Mouse (Mus musculus) embryo, embryonic 10 days (tissue): Measurements from ENCODE around the gene Ripor2.

ENCODE experiments used
- DNase-seq: peaks from one replicate; pipeline ENCODE4 v3.0.0-alpha.2; 2015; ENCODE audit warnings: low spot score

Gene Ripor2

GRCm38 (mm10) chr13:24712581-24713130 is 130.7 kb downstream of the Ripor2 start:
- DNase-seq: no peak

- DNase-seq: peak; percentile 94
These were observed 131.5 kb downstream of the Ripor2 start for GRCm38 (mm10) chr13:24713434-24714000.

GRCm38 (mm10) chr13:24714360-24714885 is 132.4 kb downstream of the Ripor2 start:
- DNase-seq: no peak

- no peak for DNase-seq
These were observed 133.6 kb downstream of the Ripor2 start for GRCm38 (mm10) chr13:24715601-24716000.

GRCm38 (mm10) chr13:24716441-24716840 is 134.5 kb downstream of the Ripor2 start:
- no peak for DNase-seq

DNA sequence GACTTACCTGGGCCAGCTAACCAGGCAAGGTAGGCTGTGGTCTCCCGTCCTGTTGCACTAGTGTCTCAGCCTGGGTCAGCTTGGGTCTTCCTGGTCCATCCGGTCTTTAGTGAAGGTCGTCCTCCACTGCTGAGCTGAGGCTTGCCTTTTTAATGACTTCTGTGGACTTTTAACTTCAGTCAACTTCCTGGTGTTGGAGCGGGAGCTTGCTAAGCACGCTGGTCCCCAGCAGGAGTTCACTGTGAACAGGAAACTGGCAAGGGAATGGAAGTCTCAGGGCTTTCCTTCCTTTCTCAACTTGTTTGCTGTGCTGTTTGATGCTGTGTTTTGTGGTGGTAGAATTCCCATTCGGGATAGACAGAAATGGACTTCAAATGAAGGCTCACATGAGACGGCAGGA is 135.7 kb downstream of the Ripor2 start:
- no peak for DNase-seq

DNA sequence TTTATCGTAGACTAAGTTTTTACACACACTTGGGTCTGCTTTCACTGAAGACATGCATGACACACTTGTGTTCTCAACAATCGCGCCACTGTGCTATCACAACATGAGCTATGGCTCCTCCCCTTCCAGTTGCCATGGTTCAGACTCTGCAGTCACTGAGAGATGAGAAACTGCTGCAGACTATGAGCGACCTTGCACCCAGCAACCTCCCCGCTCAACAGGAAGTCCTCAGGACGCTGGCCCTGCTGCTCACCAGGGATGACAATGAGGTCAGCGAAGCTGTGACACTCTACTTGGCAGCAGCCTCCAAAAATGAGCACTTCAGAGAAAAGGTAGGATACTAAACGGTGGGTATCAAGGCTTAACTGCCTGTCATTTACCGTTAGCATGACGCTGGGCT is 139.5 kb downstream of the Ripor2 start:
- DNase-seq: no peak

- no peak for DNase-seq
These were observed 141.9 kb downstream of the Ripor2 start for GRCm38 (mm10) chr13:24723699-24724394.

- no peak for DNase-seq
These were observed 142.4 kb downstream of the Ripor2 start for GRCm38 (mm10) chr13:24724395-24724759.

DNA sequence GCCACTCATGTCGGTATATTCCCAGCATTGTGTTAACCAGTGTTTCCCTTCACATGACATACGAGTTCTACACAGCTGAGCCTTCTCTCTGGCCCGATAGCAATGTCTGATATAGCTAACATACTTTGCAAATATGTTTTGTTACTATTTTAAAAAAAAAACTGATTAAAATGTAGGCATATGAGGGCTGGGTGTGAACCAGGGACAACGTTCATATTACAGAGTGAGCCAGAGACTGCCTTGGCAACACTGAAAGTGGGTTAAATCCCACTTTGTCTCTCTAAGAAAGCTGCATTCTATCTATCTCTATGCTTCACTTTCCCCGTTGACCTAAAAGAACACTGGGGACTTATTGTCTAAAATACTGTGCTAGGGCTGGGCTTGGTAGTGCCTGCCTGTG is 147.1 kb downstream of the Ripor2 start:
- DNase-seq: no peak

DNA sequence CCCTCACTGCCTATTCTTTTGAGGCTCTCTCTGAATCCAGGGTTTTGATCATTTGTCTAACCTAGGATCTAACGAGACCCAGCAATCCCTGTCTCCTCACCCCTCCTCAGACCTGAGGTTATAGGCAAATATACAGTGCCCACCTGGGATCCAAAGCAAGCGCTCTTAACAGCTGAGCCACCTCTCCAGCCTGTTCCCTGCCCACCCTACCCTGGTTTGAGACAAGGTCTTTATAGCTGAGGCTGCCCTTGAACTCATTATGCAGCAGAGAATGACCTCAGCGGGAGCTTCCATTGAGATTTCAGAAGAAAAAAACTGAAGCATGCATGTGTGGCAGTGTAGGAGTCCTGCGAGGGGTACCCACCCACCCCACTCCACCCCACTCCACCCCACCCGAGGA is 152.5 kb downstream of the Ripor2 start:
- no peak for DNase-seq

DNA sequence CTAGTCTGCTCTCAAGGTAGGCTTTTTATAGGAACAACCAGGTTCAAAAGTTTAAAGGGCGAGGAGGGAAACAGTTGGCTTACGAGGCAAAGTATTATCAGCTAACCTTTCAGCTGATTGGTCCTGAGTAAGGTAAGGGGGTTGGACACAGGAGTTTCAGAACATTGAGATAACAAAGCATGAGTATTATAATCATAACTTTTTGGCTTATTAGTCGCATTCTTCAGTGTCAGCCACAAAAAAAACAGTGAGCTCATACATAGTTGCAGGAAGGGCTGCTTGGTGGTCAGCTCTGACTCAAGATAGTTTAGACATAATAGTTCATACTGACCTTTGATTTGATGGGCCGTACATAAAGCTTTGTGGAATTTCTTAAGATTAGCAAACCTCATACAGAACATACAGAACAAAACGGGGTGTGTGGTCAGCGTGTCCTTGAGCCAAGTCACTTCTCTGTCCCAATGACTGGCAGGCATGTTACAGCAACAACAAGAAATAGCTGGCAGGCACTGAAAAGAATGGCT is 153.7 kb downstream of the Ripor2 start:
- DNase-seq: no peak

- no peak for DNase-seq
These were observed 159.0 kb downstream of the Ripor2 start, which contains the start of gene Armh2 for GRCm38 (mm10) chr13:24741028-24741427. TSS of gene Armh2 (plus strand) at chr13:24741232.

GRCm38 (mm10) chr13:24747823-24748222 is 165.8 kb downstream of the Ripor2 start:
- no peak for DNase-seq

- no peak for DNase-seq
These were observed 168.8 kb downstream of the Ripor2 start for GRCm38 (mm10) chr13:24750807-24751206.

DNA sequence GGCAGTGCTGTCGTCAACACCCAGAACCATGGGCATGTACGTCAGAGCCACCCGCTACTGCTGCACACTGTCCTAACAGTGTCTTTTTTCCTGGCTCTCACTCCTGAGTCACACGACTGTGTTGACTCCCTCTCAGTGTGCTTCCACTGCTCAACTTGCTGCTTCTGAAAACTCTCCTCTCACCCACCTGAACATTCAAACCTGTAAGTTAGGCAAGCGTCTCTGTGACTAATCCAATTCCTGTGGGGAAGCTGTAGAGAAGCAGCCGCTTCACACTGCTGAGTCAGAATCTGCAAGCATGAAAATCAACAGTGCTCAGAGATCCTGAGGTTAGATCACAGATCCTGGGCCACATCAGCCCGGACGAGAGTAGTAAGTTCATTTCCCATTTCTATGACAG is 169.4 kb downstream of the Ripor2 start:
- DNase-seq: no peak

DNA sequence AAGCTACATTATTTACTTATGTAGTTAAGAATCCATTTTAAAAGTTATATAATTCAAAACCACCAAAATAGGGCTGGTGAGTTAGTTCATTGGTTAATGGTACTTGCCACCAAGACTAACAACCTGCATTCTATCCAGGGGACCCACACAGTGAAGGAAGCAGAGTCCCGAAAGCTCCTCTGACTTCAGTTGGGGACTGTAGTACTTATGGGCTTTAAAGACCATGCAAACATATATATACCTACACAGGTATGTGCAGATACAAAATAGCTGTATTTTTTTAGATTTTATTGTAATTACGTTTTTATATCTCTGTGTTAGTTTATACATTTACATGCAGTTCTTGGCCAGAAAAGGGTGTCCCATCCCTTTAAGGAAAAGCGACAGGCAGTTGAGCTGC is 174.8 kb downstream of the Ripor2 start:
- DNase-seq: no peak

GRCm38 (mm10) chr13:24757820-24758564 is 176.0 kb downstream of the Ripor2 start:
- DNase-seq: no peak

- no peak for DNase-seq
These were observed 177.5 kb downstream of the Ripor2 start for GRCm38 (mm10) chr13:24759451-24759850.

DNA sequence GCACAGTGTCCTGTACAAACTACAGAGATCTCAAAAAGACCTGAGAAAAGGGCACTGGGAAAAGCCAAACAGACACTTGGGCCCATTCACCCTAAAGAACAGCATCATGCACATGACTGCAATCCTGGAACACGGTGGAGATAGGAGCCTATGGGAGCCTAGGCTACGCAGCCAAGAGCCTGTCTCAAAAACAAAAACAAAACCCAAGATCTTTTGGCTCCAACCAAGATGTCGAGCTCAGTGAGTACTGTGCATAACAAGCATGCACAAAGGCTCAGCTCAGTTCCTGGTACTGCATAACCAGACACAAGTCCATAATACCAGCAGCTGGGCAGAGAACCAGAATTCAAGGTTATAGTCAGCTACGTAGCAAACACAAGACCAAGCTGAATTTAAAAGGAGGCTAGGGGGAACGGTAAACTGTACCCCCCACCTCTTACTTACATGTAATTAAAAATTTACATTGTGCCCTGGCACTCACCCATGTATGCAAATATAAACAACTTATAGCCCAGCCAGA is 178.4 kb downstream of the Ripor2 start:
- DNase-seq: no peak

GRCm38 (mm10) chr13:24761083-24761402 is 179.1 kb downstream of the Ripor2 start:
- no peak for DNase-seq
